Mouse (Mus musculus): ENCODE data around the gene Lamb1. TPM values are rescaled to one million over a fixed set of nuclear protein-coding genes. Genes with fewer than 3 reads are reported as not detected.
A peak's percentile ranks its signal among the peaks of the same experiment; 100 is the strongest.

Lamb1 gene
- polyA plus RNA-seq, 1 experiment from 2014 or later, result 15.4 TPM

DNA sequence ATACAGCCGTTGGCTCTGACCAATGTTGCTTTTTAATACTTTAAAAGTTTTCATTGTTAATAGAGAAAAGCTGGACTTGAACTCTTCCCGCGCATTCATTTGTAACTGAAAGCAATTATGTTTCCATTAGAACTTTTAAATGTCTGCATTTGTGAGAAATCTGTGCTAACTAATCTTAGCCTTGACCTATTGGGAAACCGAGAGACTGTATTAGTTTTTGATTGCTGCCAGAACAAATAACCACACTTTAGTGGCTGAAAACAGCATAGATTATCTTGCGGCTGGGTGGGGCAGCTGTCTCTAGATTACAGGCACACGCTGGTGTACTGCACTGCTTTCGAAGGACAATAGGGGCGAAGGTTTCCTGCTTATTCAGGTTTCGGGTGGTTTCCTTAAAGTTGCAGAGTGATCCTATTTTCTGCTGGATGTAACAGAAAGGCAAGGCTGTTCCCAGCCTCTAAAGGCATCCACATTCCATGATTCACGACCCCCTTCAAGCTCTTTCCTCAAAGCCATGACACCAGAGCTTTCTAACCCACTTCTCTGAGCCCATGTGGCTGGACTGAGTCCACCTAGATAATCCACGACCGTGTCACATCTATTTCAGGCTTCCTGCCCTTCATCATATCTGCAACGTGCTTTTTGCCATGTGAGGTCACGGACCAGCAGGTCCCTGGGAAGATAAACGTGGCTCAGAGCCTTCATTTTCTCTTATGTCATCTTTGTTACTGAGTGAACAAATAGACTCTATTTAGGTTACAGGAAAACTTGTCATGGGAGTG, 28.5 kb downstream of the Lamb1 start:
- Histone ChIP-seq H3K9ac (replicated peaks) (no peak overlapping the region), H3K27ac (no peak overlapping the region), H3K36me3 (no peaks in the 10 kb centered on the region), H3K4me2 (replicated peaks) (no peak overlapping the region), H3K4me1 (replicated peaks) (no peaks in the 10 kb centered on the region), H3K27me3 (no peaks in the 10 kb centered on the region), H3K4me3 (replicated peaks) (no peak overlapping the region), H3K9me3 (no peaks in the 10 kb centered on the region)
- no peak for ATAC-seq
- 69% methylated on average over 15 of the region's 15 CpGs for WGBS

DNA sequence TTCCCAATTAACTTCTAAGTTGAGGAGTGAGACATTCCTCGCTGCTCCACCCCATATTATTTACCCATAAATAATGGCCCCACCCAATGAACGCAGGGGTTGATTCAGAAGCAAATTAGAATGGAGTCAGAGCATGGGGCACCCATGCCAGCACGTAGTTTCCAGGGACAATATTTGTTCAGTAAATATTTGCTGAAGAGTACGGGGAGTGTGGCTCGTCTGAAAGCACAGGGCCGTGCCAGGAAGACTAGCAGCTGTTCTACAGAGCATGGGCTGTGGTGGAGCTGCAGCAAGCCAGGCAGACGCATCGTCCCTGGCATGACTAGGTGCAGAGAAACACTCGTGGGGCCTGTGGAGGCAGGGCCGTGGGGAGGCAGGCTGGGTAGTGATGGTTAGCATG, 29.5 kb downstream of the Lamb1 start:
- WGBS, result 71% methylated on average over 10 of the region's 10 CpGs
- ATAC-seq, result 0 out of 2 replicates have a peak, but pooled peaks have one; percentile 20
- no peaks in the 10 kb centered on the region for H3K9me3 ChIP-seq
- H3K27ac ChIP-seq, result no peak overlapping the region
- H3K4me2 ChIP-seq (replicated peaks), result no peak overlapping the region
- no peaks in the 10 kb centered on the region for H3K27me3 ChIP-seq
- H3K9ac ChIP-seq (replicated peaks), result no peak overlapping the region
- no peaks in the 10 kb centered on the region for H3K36me3 ChIP-seq
- no peaks in the 10 kb centered on the region for H3K4me1 ChIP-seq (replicated peaks)
- no peak overlapping the region for H3K4me3 ChIP-seq (replicated peaks)

DNA sequence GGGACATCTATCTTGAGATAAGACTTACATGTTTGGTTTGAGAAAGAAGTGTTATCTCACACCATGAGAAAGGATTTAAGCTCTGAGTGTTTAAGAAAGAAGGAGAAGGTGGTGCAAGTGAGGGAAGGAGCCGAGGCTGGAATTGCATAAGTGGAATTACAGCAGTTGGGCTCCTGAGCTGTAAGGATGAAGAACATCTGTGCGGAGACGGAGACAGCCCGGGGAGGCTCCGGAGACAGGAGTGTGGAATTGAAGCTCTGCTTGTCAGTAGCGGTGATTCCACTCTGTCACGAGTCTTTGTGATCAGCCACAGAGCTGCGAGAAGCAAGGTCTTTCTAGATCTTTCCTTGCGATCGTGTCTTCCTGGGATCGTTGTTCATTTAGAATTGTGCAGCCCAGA, 30.0 kb downstream of the Lamb1 start:
- WGBS, result 91% methylated on average over 11 of the region's 11 CpGs
- Histone ChIP-seq H3K36me3 (no peaks in the 10 kb centered on the region), H3K4me3 (replicated peaks) (no peak overlapping the region), H3K9me3 (no peaks in the 10 kb centered on the region), H3K4me2 (replicated peaks) (no peak overlapping the region), H3K27me3 (no peaks in the 10 kb centered on the region), H3K9ac (replicated peaks) (no peak overlapping the region), H3K27ac (no peak overlapping the region), H3K4me1 (replicated peaks) (no peaks in the 10 kb centered on the region)
- no peak for ATAC-seq

DNA sequence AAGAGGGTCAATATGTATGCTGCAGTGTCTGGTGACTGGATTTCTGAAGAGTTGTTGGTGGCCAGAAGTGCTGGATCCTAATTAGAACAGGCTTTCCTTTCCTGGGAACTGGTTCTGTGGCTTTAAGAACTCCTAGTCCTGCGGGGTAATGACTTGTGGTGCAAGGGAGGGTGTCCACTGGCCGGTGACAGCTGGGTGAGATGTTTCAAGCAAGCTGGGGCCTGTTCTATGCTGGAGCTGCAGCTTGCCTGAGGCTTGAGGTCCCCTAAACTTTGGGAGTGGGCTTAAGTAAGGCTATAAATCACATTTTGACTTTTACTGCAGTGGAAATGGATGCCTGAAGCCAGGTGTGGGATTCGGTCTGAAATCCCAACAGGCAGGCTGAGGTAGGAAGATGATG, 30.5 kb downstream of the Lamb1 start:
- Histone ChIP-seq H3K27me3 (no peaks in the 10 kb centered on the region), H3K27ac (no peak overlapping the region), H3K4me2 (replicated peaks) (no peak overlapping the region), H3K9ac (replicated peaks) (no peak overlapping the region), H3K4me3 (replicated peaks) (no peak overlapping the region), H3K9me3 (no peaks in the 10 kb centered on the region), H3K36me3 (no peaks in the 10 kb centered on the region), H3K4me1 (replicated peaks) (no peaks in the 10 kb centered on the region)
- no peak for ATAC-seq
- 76% methylated on average over 3 of the region's 3 CpGs for WGBS

DNA sequence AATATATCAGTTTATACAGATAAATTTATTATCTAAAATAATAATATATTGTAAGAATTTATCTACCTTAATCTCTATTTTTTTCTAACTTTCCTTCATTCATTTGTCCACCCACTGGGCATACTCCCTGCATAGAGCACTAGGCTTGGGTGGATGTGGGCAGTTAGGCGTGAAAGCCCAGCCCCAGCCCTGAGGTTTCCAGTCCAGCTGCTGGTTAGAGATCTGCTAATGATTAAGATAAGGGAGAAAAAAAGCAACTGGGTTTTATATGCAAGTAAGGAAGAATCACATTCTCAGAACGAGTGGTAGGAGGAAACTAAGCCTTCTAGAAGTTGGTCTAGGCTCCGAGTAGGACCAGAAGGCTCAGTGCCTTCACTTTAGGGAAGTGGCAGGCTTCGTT, 31.1 kb downstream of the Lamb1 start:
- Histone ChIP-seq H3K4me2 (replicated peaks) (no peak overlapping the region), H3K27me3 (no peaks in the 10 kb centered on the region), H3K9me3 (no peaks in the 10 kb centered on the region), H3K36me3 (no peaks in the 10 kb centered on the region), H3K4me1 (replicated peaks) (no peaks in the 10 kb centered on the region), H3K4me3 (replicated peaks) (no peak overlapping the region), H3K27ac (no peak overlapping the region), H3K9ac (replicated peaks) (no peak overlapping the region)
- WGBS, result 85% methylated on average over 4 of the region's 4 CpGs
- ATAC-seq, result no peak

DNA sequence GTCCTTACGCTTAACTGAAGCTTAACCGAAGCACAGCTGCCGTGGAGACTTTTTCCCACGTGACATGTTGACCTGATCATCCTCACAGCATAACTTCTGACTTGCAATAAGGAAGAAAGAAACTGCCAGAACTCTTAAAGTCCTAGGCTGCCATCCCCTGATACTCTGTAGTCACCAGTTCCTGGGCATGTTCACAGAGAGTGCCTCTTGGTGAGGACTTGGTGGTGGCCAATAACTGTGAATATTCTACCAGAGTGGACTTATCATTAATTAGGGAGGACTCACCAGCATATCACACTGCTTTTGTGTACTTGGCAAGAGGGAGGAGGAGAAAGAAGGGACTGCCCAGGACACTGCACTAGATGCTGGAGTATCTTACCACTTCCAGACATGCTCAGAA, 33.1 kb downstream of the Lamb1 start:
- no peaks in the 10 kb centered on the region for H3K9me3 ChIP-seq
- no peak overlapping the region for H3K9ac ChIP-seq (replicated peaks)
- WGBS, result 89% methylated on average over 4 of the region's 4 CpGs
- H3K4me2 ChIP-seq (replicated peaks), result no peak overlapping the region
- ATAC-seq, result no peak
- no peaks in the 10 kb centered on the region for H3K27me3 ChIP-seq
- H3K27ac ChIP-seq, result no peak overlapping the region
- no peaks in the 10 kb centered on the region for H3K36me3 ChIP-seq
- H3K4me3 ChIP-seq (replicated peaks), result no peak overlapping the region
- H3K4me1 ChIP-seq (replicated peaks), result no peaks in the 10 kb centered on the region

DNA sequence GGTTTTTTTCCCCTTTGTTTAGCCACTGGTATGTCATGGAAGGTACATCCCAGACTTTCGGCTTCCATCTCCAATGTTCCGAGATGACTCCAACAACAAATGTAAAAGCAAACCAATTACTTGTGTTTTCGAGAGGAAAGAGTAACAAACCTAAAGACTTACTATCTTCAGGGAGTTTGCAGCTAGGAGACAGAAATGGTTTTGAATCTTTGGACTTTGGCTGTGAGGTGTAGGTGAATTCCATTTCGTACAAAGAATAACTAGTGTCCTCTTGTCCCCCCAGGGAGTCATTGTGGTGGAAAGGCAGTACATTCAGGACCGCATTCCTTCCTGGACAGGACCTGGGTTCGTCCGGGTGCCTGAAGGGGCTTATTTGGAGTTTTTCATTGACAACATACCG, 33.5 kb downstream of the Lamb1 start:
- Histone ChIP-seq H3K27ac (no peak overlapping the region), H3K27me3 (no peaks in the 10 kb centered on the region), H3K4me3 (replicated peaks) (no peak overlapping the region), H3K4me2 (replicated peaks) (no peak overlapping the region), H3K9ac (replicated peaks) (no peak overlapping the region), H3K4me1 (replicated peaks) (no peaks in the 10 kb centered on the region), H3K36me3 (no peaks in the 10 kb centered on the region), H3K9me3 (no peaks in the 10 kb centered on the region)
- no peak for ATAC-seq
- 85% methylated on average over 8 of the region's 8 CpGs for WGBS

DNA sequence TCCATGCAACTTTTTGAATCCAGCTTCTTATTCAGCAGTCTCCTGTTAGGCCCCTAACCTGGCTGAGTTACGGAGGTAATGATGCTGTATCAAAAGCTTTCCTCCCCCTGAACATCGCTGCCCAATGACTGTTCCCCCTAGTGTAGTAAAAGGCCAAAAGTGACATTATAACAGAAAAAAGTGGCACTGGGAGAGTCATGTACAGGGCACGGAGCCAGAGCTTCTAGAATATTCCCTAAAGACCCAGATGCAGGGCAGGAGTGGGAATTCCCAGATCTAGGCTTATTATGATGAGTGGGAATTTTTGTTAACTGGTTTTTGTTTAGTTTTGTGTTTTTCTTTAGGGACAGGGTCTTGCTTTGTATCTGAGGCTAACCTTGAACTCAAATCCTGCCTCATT, 34.1 kb downstream of the Lamb1 start:
- Histone ChIP-seq H3K4me2 (replicated peaks) (no peak overlapping the region), H3K36me3 (no peaks in the 10 kb centered on the region), H3K27me3 (no peaks in the 10 kb centered on the region), H3K27ac (no peak overlapping the region), H3K9me3 (no peaks in the 10 kb centered on the region), H3K4me3 (replicated peaks) (no peak overlapping the region), H3K4me1 (replicated peaks) (no peaks in the 10 kb centered on the region), H3K9ac (replicated peaks) (no peak overlapping the region)
- no peak for ATAC-seq
- WGBS, result 92% methylated on average over 3 of the region's 3 CpGs

DNA sequence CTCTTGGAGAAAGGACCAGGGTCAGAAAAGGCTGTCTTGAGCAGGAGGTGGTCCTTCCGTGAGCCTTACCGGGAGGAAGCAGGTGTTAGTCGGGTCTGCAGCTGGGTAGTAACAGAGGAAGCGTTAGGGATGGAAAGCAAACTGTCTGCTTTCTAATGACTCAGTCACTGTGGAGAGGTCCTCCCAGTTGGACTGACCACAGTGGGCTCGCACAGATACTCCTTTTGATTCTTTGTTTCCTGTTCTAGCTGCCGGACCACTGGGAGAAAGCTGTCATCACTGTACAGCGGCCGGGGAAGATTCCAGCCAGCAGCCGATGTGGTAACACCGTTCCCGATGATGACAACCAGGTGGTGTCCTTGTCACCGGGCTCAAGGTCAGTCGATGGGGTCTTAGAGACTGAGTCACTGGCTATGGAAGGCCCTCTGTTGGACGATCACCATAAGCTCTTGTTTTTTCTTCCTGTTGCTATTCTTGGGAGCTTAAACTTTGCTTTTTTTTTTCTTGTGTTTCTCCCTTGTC, 34.7 kb downstream of the Lamb1 start:
- Histone ChIP-seq H3K9me3 (no peaks in the 10 kb centered on the region), H3K4me1 (replicated peaks) (no peaks in the 10 kb centered on the region), H3K27me3 (no peaks in the 10 kb centered on the region), H3K4me2 (replicated peaks) (no peak overlapping the region), H3K36me3 (no peaks in the 10 kb centered on the region), H3K4me3 (replicated peaks) (no peak overlapping the region), H3K9ac (replicated peaks) (no peak overlapping the region), H3K27ac (no peak overlapping the region)
- ATAC-seq, result no peak
- WGBS, result 88% methylated on average over 14 of the region's 14 CpGs

DNA sequence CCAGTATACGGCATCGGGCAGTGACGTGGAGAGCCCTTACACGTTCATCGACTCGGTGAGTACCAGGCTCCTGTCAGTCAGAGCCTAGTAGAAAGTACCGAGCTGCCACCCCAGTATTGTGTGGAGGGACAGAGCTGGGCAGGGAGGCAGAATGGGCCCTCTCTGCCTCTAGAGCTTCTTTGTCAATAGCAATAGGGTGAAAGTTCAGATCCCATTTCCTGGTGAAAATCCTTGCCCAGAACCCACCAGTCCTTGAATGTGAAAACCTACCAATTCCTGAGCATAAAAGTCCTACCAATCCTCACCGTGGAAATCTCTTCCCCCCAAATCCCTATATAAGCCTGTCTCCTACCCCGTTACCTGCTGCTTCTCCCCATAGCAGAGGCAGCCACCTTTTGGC, 35.2 kb downstream of the Lamb1 start:
- Histone ChIP-seq H3K4me1 (replicated peaks) (no peaks in the 10 kb centered on the region), H3K27me3 (no peaks in the 10 kb centered on the region), H3K9me3 (no peaks in the 10 kb centered on the region), H3K27ac (no peak overlapping the region), H3K4me3 (replicated peaks) (no peak overlapping the region), H3K9ac (replicated peaks) (no peak overlapping the region), H3K4me2 (replicated peaks) (no peak overlapping the region), H3K36me3 (no peaks in the 10 kb centered on the region)
- no peak for ATAC-seq
- WGBS, result 96% methylated on average over 9 of the region's 9 CpGs

DNA sequence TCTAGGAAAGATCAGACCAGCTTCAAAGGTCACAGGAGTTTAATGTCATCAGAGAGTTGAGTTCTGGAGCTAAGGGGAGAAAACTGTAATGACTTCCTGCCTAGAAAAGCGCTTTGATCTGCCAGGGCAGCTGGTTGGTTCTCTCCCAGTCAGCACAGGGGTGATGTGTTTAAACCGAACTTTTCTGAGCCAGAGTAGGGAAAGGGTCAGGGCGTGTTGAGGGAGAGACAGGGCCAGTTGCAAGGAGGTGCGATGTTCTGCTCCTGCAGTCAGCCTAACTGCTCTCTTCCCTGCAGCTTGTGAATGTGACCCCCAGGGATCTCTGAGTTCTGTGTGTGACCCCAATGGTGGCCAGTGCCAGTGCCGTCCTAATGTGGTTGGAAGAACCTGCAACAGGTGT, 37.2 kb downstream of the Lamb1 start:
- no peak overlapping the region for H3K4me3 ChIP-seq (replicated peaks)
- WGBS, result 86% methylated on average over 5 of the region's 5 CpGs
- no peaks in the 10 kb centered on the region for H3K27me3 ChIP-seq
- H3K9me3 ChIP-seq, result no peaks in the 10 kb centered on the region
- ATAC-seq, result no peak
- no peak overlapping the region for H3K27ac ChIP-seq
- H3K36me3 ChIP-seq, result no peaks in the 10 kb centered on the region
- no peak overlapping the region for H3K4me2 ChIP-seq (replicated peaks)
- H3K4me1 ChIP-seq (replicated peaks), result no peaks in the 10 kb centered on the region
- H3K9ac ChIP-seq (replicated peaks), result no peak overlapping the region

DNA sequence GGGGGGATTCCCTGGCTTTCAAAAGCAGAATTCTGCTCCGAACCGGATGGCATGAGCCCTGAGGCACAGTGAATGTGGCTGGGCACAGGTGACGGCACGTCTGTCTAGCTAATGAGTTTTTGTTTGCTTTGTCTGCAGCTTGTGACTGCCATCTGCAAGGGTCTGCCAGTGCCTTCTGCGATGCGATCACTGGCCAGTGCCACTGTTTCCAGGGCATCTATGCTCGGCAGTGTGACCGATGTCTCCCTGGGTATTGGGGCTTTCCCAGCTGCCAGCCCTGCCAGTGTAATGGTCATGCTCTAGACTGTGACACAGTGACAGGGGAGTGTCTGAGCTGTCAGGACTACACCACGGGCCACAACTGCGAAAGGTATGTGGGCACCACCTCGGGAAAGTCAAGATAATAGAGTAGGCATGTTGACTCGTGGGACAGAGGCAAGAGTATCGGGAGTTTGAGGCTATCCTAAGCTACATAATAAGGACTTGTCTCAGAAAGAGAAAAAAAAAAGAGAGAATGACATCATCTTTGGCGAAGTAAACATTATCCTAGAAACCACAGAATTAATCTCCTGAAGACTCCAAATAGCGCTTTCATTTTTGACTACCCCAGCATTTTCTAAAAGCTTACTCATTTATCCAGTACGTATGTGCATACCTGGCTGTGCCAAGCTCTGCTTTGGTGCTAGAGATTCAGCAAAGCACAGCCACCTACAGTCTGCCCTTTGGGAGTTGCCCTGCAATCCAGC, 37.9 kb downstream of the Lamb1 start:
- ATAC-seq, result 0 out of 2 replicates have a peak, but pooled peaks have one; percentile 24
- 88% methylated on average over 16 of the region's 16 CpGs for WGBS

More for the DNA sequence above, 37.9 kb downstream of the Lamb1 start:
- Histone ChIP-seq H3K4me3 (replicated peaks) (no peak overlapping the region), H3K9ac (replicated peaks) (no peak overlapping the region), H3K27me3 (no peaks in the 10 kb centered on the region), H3K27ac (no peak overlapping the region), H3K36me3 (no peaks in the 10 kb centered on the region), H3K4me2 (replicated peaks) (no peak overlapping the region), H3K9me3 (no peaks in the 10 kb centered on the region), H3K4me1 (replicated peaks) (no peaks in the 10 kb centered on the region)

Data from midbrain, embryonic 13.5 days (tissue).